Mouse (Mus musculus) heart, embryonic 16.5 days (tissue): ENCODE data around the gene Fbxw15. TPM values are rescaled to one million over a fixed set of nuclear protein-coding genes. Genes with fewer than 3 reads are reported as not detected.
"Not testable (repeated sequence)": the region's sequence is repeated elsewhere in the genome, so short reads cannot be mapped to it uniquely, and the experiment has no call there.

Source experiments
- ATAC-seq: fragments of 200-750 bp; cut with Nextera tagmentation; replicated peaks from 2 replicates; pipeline ENCODE4 v1.8.0; 2017; ENCODE audit warnings: moderate number of reproducible peaks; ENCODE audit not compliant: insufficient read depth, low FRiP score; ENCODE audit errors: extremely low read depth
- H3K27ac ChIP-seq: fragments of 300-500 bp; sonication (generic); 2 replicates; pipeline ENCODE4 v1.5.1; 2014; ENCODE audit warnings: mild to moderate bottlenecking, low read length, control low read depth, moderate library complexity
- H3K27me3 ChIP-seq: fragments of 300-500 bp; sonication (generic); 2 replicates; pipeline ENCODE4 v1.6.1; 2014; ENCODE audit warnings: low read length, mixed read lengths; ENCODE audit not compliant: control insufficient read depth, insufficient read depth
- H3K36me3 ChIP-seq: fragments of 300-500 bp; sonication (generic); 2 replicates; pipeline ENCODE4 v1.6.1; 2014; ENCODE audit not compliant: control insufficient read depth, insufficient read depth
- H3K4me1 ChIP-seq: fragments of 300-500 bp; sonication (generic); 2 replicates; pipeline ENCODE4 v1.6.1; 2014; ENCODE audit warnings: low read length, mixed read lengths; ENCODE audit not compliant: control insufficient read depth, insufficient read depth
- H3K4me2 ChIP-seq: fragments of 300-500 bp; sonication (generic); 2 replicates; pipeline ENCODE4 v1.6.1; 2014; ENCODE audit warnings: low read depth, mild to moderate bottlenecking, control low read depth, low read length
- H3K4me3 ChIP-seq: fragments of 300-500 bp; sonication (generic); 2 replicates; pipeline ENCODE4 v1.5.1; 2014; ENCODE audit warnings: mild to moderate bottlenecking, control low read depth, low read length
- H3K9ac ChIP-seq: fragments of 300-500 bp; sonication (generic); 2 replicates; pipeline ENCODE4 v1.6.1; 2014; ENCODE audit warnings: low read length, control low read depth
- H3K9me3 ChIP-seq: fragments of 300-500 bp; sonication (generic); replicated peaks from 2 replicates; pipeline ENCODE4 v1.6.1; 2016; ENCODE audit warnings: low read length; ENCODE audit not compliant: control insufficient read depth
- WGBS: fragments of 180-500 bp; shearing (Covaris S2); extraction: QIAGEN DNeasy Blood & Tissue Kit; methylation state at CpG from one replicate; pipeline ENCODE4 v1.1.7; 2014; 5-methylcytosine and 5-hydroxymethylcytosine counted together
- polyA plus RNA-seq: library from polyadenylated mRNA; unstranded; fragments of >200 nt; fragmentation: Nextera tagmentation; extraction: Ambion mirVana; gene quantifications from 2 replicates; pipeline ENCODE4 v1.2.1, GENCODE M21; 2015

Fbxw15 gene
- polyA plus RNA-seq: not detected in 2 replicates

DNA sequence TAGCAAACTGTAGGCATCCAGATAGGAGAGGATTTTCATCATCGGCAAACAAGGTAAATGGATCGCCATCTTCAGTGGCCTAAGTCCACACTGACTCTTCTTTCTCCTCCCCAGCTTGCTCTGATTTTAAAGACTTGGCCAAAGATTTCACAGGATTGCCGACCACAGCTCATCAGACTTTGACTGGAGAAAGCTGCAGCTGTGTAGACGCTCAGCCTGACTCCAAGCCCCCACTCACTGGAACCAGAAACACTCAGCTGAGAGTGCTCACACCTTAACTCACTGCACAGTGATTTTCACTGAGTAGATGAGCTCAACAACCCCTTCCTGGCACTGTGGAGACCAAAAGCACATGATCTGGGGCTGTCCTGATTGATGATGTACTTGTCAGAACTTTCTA, at the start of gene Fbxw15:
Fbxw15 (minus strand) TSS at position 101 of the 400 bp plus-strand sequence.
- WGBS: 77% methylated on average over 4 of the region's 4 CpGs
- not testable (repeated sequence) for H3K9me3 ChIP-seq, H3K4me3 ChIP-seq, H3K27me3 ChIP-seq, ATAC-seq, H3K9ac ChIP-seq, H3K36me3 ChIP-seq, H3K27ac ChIP-seq, H3K4me1 ChIP-seq, H3K4me2 ChIP-seq

DNA sequence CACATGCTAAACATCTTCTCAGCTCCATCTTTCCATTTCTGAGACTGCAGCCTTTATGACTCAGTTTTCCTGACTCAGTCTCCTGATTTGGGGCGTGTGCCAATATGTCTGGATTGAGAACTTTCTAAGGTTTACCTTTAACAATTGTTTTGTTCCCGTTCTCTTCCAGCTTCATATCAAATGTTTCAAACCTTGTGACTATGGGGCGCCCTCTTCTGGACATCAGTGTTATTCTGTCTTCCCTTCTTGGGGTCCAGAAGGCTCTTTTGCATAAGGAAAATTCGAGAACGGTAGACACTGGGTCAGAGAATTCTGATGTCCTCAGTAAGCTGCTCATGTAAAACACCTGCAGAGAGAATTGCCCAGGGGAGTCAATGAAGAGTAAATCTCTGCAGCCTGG, 38.8 kb upstream of the Fbxw15 start:
- H3K9me3 ChIP-seq, H3K4me2 ChIP-seq, H3K9ac ChIP-seq, H3K36me3 ChIP-seq, H3K4me1 ChIP-seq, ATAC-seq, H3K4me3 ChIP-seq, H3K27me3 ChIP-seq, H3K27ac ChIP-seq: not testable (repeated sequence)
- WGBS: 36% methylated on average over 5 of the region's 5 CpGs

DNA sequence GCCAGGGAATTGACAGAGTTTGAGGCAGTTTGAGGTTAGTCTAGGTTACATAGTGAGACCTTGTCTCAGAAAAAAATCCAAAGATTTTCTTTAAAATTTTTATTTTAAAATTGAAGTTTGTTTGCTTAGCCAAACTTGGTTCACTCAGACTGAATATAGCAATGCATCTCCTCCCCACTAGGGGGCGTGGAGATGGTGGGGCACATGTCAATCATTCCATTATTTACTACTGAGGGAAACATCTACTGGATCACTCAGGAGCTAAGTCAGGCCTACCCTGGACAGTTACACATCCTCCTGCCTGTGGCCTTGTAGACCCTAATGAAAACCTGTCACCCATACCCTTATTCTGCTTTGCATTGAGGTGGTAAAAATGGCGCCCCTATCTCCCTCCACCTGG, 34.1 kb upstream of the Fbxw15 start:
- not testable (repeated sequence) for H3K4me3 ChIP-seq, H3K27me3 ChIP-seq, H3K27ac ChIP-seq, H3K36me3 ChIP-seq, H3K9me3 ChIP-seq, H3K4me1 ChIP-seq, H3K9ac ChIP-seq, ATAC-seq, H3K4me2 ChIP-seq
- 47% methylated on average over 2 of the region's 2 CpGs for WGBS

DNA sequence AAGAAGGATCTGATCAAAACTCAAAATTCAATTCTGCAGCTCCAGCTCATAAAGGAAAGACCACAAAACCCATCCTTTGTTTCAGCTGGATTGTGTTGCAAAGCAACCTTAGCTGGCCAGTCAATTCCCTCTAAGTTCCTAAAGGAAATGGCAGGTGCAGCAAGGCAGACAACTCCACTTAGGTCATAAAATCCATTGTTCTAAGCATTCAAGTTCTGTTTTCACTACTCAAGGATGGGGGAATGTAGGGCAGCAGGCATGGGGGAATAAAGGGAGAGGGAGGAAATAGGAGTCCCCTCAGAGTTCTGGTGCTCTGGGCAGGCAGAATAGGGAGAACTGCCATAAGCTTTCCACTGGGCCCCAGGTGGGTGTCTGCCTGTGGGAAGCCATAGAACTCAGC, 29.2 kb upstream of the Fbxw15 start:
- no peak overlapping the region for H3K4me3 ChIP-seq
- ATAC-seq: no peak
- H3K4me1 ChIP-seq: no peaks in the 10 kb centered on the region
- H3K27me3 ChIP-seq: no peaks in the 10 kb centered on the region
- H3K4me2 ChIP-seq: no peak overlapping the region
- peaks cover 5% of the 10 kb centered on the region for H3K9me3 ChIP-seq
- H3K27ac ChIP-seq: no peak overlapping the region
- H3K36me3 ChIP-seq: no peaks in the 10 kb centered on the region
- no peak overlapping the region for H3K9ac ChIP-seq

DNA sequence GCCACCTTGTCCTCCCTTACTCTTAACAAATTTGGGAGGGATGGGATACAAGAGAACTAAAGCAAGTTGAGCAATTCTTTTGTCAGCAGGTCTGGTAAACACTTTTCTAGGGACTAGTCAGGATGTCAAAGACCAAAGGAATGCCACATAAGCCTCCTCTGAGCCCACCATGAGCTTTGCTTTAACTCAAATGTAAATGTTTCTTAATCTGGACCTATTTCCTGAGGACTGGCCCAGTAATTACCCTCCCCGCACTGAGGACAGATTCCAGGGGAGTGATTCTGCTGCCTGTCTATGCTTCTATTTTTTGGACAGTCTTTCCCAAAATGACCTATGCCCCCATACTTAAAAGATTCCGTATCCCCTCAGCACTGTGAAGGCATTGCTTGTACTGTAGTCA, 26.8 kb upstream of the Fbxw15 start:
- Histone ChIP-seq H3K27ac (no peak overlapping the region), H3K4me1 (no peaks in the 10 kb centered on the region), H3K27me3 (no peaks in the 10 kb centered on the region), H3K4me3 (no peak overlapping the region), H3K4me2 (no peak overlapping the region), H3K9me3 (peaks cover 5% of the 10 kb centered on the region), H3K36me3 (no peaks in the 10 kb centered on the region), H3K9ac (no peak overlapping the region)
- ATAC-seq: no peak
- 80% methylated on average over 2 of the region's 2 CpGs for WGBS

DNA sequence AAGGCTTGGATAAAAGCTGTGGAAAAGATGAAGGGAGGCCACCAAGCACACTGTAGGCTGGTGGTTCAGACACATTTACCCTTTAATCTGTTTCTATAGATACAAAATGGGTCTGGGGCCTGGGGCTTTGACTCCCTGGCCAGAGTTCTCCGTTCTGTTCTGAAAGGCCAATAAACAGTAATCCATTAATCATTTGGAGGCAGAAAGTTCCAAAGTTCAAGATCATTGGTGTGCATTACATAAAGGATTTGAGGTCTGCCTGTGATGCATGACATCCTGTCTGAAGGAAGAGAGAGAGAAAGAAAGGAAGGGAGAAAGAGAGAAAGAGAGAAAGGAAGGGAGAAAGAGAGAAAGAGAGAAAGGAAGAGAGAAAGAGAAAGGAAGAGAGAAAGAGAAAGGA, 2.5 kb downstream of the Fbxw15 start:
- no peaks in the 10 kb centered on the region for H3K27me3 ChIP-seq
- H3K9ac ChIP-seq: no peak overlapping the region
- 69% methylated on average over 1 of the region's 1 CpGs for WGBS
- no peak overlapping the region for H3K4me2 ChIP-seq
- no peaks in the 10 kb centered on the region for H3K9me3 ChIP-seq
- no peaks in the 10 kb centered on the region for H3K36me3 ChIP-seq
- H3K4me1 ChIP-seq: no peaks in the 10 kb centered on the region
- no peak overlapping the region for H3K27ac ChIP-seq
- no peak overlapping the region for H3K4me3 ChIP-seq
- no peak for ATAC-seq

DNA sequence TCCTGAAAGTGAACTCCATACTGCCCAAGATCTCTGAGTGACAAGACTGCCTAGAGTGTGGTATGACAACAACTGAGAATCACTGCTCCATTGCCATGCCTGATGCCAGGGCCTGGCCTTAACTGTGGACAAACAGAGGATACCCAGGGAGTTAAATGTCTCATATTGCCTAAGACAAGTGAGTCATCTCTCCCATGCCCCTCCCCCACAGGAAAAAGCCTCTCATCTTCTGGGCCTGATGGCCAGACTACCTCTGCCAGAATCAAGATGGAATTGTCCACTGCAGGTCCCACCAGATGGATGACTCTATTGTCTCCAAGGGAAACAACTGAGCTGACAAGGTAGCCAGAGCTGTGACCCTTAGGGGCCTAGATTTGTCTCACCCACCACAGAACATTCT, 6.0 kb downstream of the Fbxw15 start:
- not testable (repeated sequence) for H3K9me3 ChIP-seq, H3K9ac ChIP-seq, H3K4me2 ChIP-seq, H3K36me3 ChIP-seq, H3K27ac ChIP-seq, ATAC-seq, H3K27me3 ChIP-seq, H3K4me1 ChIP-seq, H3K4me3 ChIP-seq

DNA sequence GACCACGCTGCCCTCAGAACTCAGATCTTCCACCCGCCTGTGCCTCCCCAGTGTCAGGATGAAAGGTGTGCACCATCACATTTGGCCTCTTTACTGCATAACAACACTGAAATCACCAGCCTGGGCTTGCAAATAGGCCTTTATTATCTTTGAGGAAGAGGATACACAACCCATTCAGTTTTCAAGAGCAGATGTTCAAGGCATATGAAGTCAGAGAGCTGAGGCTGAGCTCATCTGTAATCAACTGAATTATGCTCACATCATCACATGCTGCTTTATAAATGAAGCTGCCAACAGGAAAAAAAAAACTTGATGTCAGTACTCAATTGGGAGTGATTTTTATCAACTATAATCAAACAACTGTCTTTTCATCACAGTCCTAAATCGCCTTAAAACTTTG, 15.6 kb downstream of the Fbxw15 start:
- Histone ChIP-seq H3K9ac (no peak overlapping the region), H3K4me1 (no peaks in the 10 kb centered on the region), H3K27me3 (no peaks in the 10 kb centered on the region), H3K4me2 (no peak overlapping the region), H3K9me3 (no peaks in the 10 kb centered on the region), H3K27ac (no peak overlapping the region), H3K4me3 (no peak overlapping the region), H3K36me3 (no peaks in the 10 kb centered on the region)
- WGBS: 56% methylated on average over 3 of the region's 3 CpGs
- no peak for ATAC-seq

DNA sequence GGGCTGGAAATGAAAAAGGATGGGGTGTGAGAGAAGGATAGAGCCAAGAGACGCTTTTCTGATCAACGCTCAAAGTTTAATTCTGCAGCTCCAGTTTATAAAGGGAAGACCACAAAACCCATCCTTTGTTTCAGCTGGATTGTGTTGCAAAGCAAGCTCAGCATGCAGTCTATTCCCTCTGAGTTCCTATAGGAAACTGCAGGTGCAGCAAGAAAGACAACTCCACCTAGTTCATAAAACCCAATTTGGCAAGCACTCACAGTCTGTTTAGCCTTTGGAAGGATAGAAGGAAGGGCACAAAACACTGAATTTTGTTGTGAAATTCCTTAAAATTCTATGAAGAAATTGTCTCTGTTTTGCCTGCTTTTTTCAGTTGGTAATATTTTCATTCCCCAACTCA, 18.4 kb downstream of the Fbxw15 start:
- WGBS: 34% methylated on average over 2 of the region's 2 CpGs
- not testable (repeated sequence) for H3K4me1 ChIP-seq, H3K9me3 ChIP-seq, H3K4me3 ChIP-seq, H3K9ac ChIP-seq, H3K36me3 ChIP-seq, H3K27me3 ChIP-seq, H3K27ac ChIP-seq, ATAC-seq, H3K4me2 ChIP-seq
